Mouse (Mus musculus) bone marrow, adult 2 months (tissue): ENCODE measurements at regions not wholly inside any gene's neighbourhood (a gene's known extent, or its start where the extent isn't known, plus 50 kb on each side); places are given as distances from the start of the nearest gene placed in this dataset.

ENCODE experiments used
- H3K27ac ChIP-seq: fragments of 200-500 bp; 2 replicates; pipeline ENCODE4 v1.5.1; 2012; ENCODE audit warnings: low read depth, mild to moderate bottlenecking, control low read depth, inconsistent platforms, low read length; ENCODE audit not compliant: control insufficient read depth, poor library complexity, insufficient read depth
- H3K4me1 ChIP-seq: fragments of 200-500 bp; 2 replicates; pipeline ENCODE4 v1.6.1; 2011; ENCODE audit warnings: low read length; ENCODE audit not compliant: control insufficient read depth, insufficient read depth
- H3K4me3 ChIP-seq: fragments of 200-500 bp; replicated peaks from 2 replicates; pipeline ENCODE3; 2011; ENCODE audit warnings: mild to moderate bottlenecking, low read depth, low read length, control low read depth; ENCODE audit not compliant: control insufficient read depth
- CTCF ChIP-seq: fragments of 200-500 bp; IDR thresholded peaks from 2 replicates; pipeline ENCODE4 v1.5.1; 2011; ENCODE audit warnings: low read length, control low read depth; ENCODE audit not compliant: control insufficient read depth, insufficient read depth
- POLR2A ChIP-seq: fragments of 200-500 bp; IDR thresholded peaks from 2 replicates; pipeline ENCODE4 v1.6.1; 2011; ENCODE audit warnings: low read depth, mild to moderate bottlenecking, control low read depth, low read length, borderline replicate concordance; ENCODE audit not compliant: control insufficient read depth
- WGBS: fragments of 180-500 bp; shearing (Covaris S2); methylation state at CpG from one replicate; pipeline ENCODE4 v1.1.7; 2018; 5-methylcytosine and 5-hydroxymethylcytosine counted together

GRCm38 (mm10) chr7:124681212-124681611 lies 698.5 kb downstream of the Hs3st4 start:
- no peak for TF ChIP-seq POLR2A
- no peak for TF ChIP-seq CTCF
- WGBS = 69% methylated on average over 10 of the region's 10 CpGs
- Histone ChIP-seq H3K4me1 (no peaks in the 10 kb centered on the region), H3K27ac (no peak overlapping the region), H3K4me3 (no peak overlapping the region)

GRCm38 (mm10) chr7:124681820-124682219 lies 699.2 kb downstream of the Hs3st4 start:
- Histone ChIP-seq H3K27ac (no peak overlapping the region), H3K4me3 (no peak overlapping the region), H3K4me1 (no peaks in the 10 kb centered on the region)
- WGBS = 84% methylated on average over 2 of the region's 2 CpGs
- TF ChIP-seq CTCF (no peak), POLR2A (no peak)

DNA sequence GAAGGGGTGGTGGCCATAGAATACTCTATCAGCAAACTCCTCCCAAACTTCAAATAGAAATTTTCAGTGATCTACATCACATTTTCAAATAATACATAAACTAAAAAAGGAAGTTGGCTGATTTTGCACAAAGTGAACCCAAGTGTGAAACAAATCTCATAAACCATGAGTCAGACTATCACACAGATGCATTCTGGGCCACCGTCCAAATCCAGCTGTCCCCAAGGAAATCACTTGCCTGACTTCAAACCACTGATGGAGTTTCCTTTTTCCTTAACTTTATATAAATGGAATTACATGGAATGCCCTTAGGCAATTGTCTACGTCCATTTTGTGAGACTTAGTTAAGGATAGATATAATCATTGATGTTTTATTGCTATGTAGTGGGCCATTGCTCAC lies 702.8 kb downstream of the Hs3st4 start:
- TF ChIP-seq CTCF (no peak), POLR2A (no peak)
- WGBS = 69% methylated on average over 2 of the region's 2 CpGs
- no peak overlapping the region for H3K4me3 ChIP-seq
- no peaks in the 10 kb centered on the region for H3K4me1 ChIP-seq
- H3K27ac ChIP-seq = no peak overlapping the region

DNA sequence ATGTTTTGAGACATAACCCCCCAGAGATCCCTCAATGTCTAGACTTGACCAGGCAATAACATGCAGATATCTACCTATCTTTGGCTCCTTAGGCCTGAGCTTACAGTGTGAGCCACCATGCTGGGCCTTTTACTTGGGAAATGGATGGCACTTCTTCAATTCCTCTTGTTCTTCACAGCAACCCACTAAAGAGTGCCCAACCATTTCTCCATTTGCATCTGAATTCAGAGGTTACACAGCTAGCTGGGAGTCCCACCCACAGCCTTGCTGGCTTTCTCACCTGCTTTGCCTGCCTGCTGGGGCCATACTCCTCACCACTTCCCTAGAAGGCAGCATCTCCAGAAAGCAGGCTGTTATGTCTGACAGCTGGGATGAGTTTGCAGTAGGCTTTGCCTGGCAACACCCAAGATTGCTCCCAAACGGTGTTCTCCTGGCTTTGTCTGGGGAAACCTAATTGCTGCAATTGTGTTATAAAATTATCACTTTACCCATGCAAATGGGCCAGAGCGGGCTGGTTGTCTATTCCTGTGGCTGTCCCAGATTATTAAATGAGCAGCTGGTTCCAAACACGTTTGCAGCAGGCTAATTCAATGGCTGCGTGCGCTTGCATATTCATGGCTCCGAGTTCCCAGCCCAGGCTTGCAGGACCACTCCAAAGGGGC lies 721.6 kb downstream of the Hs3st4 start:
- H3K27ac ChIP-seq = no peak overlapping the region
- no peak for TF ChIP-seq POLR2A
- TF ChIP-seq CTCF = no peak
- no peaks in the 10 kb centered on the region for H3K4me1 ChIP-seq
- 38% methylated on average over 6 of the region's 6 CpGs for WGBS
- H3K4me3 ChIP-seq = no peak overlapping the region

DNA sequence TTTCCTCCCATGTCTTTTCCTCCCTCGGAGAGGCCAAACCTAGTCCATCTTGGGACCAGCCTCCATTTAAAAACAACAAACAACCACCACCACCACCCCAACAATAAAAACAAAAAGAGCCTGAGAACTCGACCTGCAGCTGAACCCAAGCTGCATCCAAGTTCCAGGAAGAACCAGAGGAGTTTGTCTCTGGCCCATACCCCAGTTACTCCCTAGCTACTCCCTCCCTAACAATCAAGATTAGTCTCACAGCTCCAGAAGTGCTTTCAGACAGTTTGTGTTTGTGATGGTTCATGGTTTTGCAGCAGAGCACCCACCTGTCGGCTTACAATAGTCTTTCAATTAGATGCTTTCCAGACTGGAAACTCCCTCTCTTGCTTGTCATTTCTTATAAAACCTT lies 724.5 kb downstream of the Hs3st4 start:
- WGBS = 17% methylated on average over 3 of the region's 3 CpGs
- H3K4me1 ChIP-seq = no peaks in the 10 kb centered on the region
- TF ChIP-seq POLR2A (no peak), CTCF (no peak)
- H3K27ac ChIP-seq = no peak overlapping the region
- H3K4me3 ChIP-seq = no peak overlapping the region

DNA sequence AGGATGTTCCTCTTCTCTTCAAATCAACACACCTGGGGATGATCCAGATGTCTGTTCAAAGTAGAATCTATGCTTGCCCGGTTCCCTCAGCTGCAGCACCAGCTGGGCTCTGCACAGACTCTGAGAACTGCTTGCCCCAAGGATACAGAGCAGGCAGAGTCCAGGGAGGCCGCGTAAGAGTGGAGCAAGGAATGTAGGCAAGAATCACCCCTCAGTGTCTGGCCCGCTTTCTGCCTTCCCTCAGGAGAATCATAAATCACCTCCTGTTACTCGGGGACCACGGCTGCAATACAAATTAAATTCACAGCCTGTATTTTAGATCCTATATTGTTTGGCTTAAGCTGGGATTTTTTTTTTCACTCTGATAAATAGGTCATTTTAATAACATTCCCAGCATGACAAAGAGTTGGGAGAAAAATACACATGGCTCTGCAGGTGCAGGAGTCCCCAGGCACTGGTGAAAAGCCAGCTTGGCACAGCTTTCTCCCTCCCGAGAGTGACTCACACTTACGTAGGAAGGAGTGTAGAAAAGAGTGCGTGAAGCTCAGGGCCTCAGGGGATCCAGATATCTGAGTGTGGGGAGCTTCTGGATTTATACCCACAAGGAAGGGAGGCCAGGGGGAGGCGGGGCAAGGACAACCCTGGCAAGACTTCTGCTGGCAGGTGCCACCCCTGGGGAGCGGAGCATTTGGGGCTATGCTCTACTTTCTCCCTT lies 726.3 kb downstream of the Hs3st4 start:
- no peak for TF ChIP-seq CTCF
- TF ChIP-seq POLR2A = no peak
- no peaks in the 10 kb centered on the region for H3K4me1 ChIP-seq
- H3K27ac ChIP-seq = no peak overlapping the region
- WGBS = 61% methylated on average over 11 of the region's 11 CpGs
- no peak overlapping the region for H3K4me3 ChIP-seq

DNA sequence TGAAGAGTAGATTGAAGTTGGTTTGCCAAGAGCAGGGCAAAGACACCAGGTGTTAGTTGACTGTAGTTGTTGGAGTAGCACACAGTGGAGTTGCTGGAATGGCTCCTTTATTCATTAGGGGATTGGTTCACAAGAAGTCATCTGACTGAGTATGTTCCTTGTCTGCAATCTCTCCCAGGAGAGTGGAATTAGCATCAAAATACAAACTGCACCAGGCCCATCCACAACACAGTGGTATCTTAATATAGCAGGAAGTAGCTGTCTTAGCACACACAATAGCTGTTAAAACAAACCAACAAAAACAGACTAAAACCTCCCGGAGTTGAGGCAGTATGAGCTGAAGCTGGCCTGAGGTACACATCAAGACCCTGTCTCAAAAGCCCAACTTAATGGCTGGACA lies 723.5 kb upstream of the Kdm8 start:
- Histone ChIP-seq H3K27ac (no peak overlapping the region), H3K4me3 (no peak overlapping the region), H3K4me1 (no peaks in the 10 kb centered on the region)
- TF ChIP-seq POLR2A (no peak), CTCF (no peak)
- 26% methylated on average over 1 of the region's 1 CpGs for WGBS

DNA sequence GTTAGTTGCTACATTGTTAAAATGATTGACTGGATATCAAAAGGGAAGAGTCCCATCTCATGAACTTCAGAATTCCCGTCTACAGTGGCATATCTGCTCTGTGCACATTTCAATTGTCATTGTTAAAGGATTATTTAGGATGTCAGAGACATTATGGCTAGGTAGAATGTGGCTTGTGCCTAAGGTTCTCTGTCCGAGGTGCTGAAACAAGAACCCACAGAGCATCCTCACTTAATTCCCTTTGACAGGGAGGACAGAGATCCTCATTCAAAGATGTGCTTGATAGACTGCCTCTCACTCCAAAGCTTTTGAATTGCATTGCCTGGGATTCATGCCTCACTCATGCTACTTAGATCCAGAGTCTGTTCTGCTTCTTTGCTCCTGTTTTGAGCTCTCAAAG lies 702.4 kb upstream of the Kdm8 start:
- H3K27ac ChIP-seq = no peak overlapping the region
- TF ChIP-seq POLR2A (no peak), CTCF (no peak)
- 5% methylated on average over 2 of the region's 2 CpGs for WGBS
- H3K4me3 ChIP-seq = no peak overlapping the region
- H3K4me1 ChIP-seq = no peaks in the 10 kb centered on the region

DNA sequence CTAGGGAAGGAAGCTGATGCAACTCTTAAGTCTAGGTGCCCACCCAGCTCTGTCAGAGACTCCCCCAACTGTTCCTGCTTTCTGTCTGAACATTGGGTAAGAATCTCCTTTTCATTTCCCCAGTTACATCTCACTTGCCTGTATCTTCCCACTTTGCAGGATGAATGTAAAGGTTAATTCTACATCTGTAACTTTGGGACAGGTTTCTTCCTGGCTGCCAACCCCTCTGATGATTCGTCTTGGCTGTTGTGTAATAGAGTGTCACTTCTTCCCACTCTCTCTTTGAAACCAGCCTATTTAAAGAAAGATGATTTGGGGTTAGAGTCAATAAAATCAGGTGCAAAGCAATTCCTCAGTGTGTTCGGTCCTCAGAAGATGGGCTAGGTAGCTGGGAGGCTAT lies 698.2 kb upstream of the Kdm8 start:
- Histone ChIP-seq H3K27ac (no peak overlapping the region), H3K4me1 (no peaks in the 10 kb centered on the region), H3K4me3 (no peak overlapping the region)
- TF ChIP-seq CTCF (no peak), POLR2A (no peak)
- 62% methylated on average over 2 of the region's 2 CpGs for WGBS
